Mouse (Mus musculus): Measurements from ENCODE around the gene Gga1.
A peak's percentile ranks its signal among the peaks of the same experiment; 100 is the strongest.
"Not testable (repeated sequence)": the region's sequence is repeated elsewhere in the genome, so short reads cannot be mapped to it uniquely, and the experiment has no call there.

Gga1 gene

GRCm38 (mm10) chr15:78845867-78846266, 31.1 kb upstream of the Gga1 start:
- no peak for DNase-seq

DNA sequence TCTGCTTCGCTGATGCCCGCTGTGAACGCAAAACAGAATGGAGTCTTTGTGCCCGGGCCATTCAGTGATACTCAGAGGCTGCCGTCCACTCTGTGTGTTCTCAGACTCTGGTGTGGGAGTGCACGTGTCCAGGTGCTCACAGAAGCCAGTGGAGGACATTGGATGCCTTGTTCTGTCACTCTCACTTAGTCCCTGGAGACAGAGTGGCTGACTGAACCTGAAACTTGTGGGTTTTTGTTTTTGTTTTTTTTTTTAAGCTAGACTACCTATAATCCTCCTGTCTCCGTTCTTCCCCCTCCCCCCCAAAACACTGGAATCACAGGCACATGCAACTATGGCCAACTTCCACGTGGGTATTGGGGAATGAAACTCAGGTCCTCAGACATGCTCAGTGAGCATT, 30.6 kb upstream of the Gga1 start:
- DNase-seq: no peak

DNA sequence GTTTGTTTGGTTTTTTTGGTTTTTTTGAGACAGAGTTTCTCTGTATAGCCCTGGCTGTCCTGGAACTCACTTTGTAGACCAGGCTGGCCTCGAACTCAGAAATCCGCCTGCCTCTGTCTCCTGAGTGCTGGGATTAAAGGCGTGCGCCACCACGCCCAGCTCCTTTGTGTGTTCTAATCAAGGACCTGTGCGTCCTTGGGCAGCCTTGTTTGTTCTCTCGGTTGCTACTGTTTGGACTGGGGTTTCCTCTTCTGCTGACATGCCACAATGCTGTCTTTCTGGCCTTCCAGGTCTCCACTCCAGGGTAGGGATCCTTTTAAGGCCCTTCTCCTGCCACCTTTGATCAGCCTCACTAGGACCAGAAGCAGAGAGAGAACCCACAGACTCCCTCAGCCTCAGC, 30.2 kb upstream of the Gga1 start:
- not testable (repeated sequence) for DNase-seq

- DNase-seq: peak; percentile 83
Observed at GRCm38 (mm10) chr15:78848467-78848866, 28.5 kb upstream of the Gga1 start.

GRCm38 (mm10) chr15:78849485-78849884, 27.5 kb upstream of the Gga1 start:
- no peak for DNase-seq

DNA sequence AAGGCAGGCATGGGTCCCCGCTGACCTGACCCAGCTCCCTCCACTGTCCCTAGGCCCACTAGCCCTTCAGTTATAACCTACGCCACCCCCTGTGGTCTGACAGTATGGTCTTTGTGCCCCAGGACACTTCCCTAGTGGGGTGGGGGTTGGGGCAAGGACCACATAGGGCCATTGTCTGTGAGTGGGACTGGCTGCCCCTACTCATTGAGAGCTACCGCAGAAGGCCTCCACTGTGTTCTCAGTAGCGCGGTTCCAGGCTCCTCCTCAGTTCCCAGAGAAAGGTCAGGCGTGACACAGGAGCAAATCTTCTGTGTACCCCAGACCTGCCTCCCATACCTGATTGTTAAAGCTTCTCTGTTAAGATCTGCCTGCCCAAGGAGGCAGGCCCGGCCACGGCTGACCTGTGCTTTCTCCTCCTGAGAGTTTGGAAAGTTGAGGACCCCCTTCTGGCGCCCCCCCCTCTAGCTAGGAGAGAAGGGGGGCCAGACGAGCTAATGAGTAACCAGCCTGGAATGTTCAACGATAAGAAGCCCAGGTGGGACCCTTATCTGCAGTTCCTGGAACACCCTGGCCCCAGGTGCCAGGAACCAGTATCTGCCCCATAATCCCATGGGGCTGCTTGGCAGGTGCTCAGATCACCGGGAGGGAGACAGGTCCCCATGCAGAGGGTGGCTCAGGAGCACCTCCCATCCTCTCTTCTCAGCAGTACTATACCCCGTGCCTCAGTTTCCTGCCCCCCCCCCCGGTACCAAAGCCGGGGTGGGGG, 26.7 kb upstream of the Gga1 start:
- DNase-seq: no peak

GRCm38 (mm10) chr15:78850944-78851343, 26.0 kb upstream of the Gga1 start:
- DNase-seq: no peak

DNA sequence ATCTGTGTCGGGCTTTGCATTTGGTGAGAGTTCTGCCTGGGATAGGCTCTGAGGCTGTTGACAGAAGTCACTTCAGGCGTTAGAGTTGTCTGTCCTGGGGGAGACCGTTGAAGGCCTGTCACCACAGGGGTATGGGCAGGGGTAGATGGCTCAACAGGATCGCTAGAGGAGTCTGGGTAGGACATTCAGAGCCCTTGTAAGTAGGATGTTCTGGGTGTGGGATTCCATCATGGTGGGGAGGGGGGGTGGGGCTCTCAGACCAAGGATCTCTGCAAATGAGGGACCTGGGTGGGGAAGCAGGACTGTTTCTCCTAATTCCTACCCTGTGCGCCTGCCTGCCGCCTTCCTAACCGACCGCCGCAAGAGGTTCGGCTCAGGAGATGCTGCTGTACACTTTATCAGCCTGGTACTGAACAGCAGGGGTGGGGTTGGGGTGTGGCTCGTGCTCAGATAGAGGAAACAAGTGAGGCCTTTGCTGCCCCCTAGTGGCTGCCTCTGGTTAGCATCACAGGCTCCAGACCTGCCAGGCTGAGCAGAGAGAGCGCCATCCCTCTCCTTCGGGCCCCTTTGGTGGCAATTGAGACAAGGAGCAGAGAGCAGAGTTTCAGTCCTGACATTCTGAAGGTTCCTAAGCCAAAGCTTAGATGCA, 25.4 kb upstream of the Gga1 start:
- peak; percentile 95 for DNase-seq

DNA sequence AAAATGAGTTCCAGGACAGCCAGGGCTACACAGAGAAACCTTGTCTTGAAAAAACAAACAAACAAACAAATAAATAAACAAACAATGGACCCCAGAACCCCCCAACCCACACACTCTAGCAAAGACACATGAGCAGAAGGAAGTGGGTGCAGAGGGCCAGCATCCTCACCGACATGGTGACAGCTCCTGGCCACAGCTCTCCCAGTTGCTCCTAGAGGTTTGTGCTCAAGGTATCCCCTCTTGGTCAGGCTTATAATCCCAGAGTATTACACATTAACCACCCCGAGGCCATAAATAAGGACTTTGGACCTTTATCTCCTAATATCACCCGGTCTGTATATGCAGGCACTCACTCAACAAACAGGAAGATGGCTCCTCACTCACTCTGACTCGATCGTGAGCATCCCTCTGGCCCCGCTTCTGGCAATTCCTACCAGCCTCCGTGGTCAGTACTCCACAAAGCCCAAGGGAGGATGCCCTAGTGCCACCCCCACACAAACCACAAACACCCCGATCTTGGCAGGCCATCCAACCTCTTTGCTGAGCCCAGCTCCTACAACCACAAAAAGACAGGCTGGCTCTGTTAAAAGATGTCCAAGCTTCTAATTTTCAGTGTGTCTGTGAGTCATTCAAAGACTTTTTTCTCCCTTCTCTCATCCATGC, 21.6 kb upstream of the Gga1 start, which contains the start of gene Lgals2:
Gene Lgals2, minus strand, starts transcription at position 227 of the 663 bp plus-strand sequence.
- no peak for DNase-seq

- no peak for DNase-seq
Observed at GRCm38 (mm10) chr15:78857009-78857408, 20.0 kb upstream of the Gga1 start.

DNA sequence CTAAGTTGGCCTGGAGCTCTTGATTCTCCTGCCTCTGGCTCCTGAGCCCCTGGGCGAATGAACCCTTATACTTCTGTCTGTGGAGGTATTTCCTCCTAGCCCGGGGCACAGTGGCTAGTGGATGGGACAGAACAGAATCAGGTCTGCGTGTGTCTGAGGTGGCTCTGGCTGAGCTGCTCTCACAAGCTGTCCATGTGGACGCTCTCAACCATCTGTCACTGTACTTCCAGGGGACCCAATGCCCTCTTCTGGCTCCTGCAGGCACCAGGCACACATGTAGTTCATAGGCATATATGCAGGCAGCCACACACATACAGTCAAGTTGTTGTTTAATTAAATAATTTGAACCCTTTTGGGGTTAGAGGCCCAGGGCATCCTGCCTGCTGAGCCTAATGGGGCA, 17.7 kb upstream of the Gga1 start:
- no peak for DNase-seq

DNA sequence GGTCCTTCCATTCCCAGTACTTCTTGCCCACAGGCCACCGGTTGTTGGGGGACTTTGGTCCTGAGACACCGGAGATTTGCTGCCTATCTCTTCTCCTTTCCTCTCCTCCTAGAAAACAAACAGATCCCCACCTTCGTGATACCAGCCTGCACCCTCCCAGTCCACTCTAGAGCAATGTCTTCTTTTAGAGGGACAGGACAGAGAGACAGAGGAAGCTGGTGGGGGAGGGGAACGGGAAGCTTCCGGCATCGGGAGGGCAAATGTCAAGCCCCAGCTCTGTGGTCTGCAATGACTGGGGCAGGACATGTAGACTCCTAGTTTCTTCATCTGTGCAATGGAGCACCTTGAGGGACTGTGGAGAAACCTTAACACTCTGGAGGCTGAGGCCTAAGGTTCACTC, 17.3 kb upstream of the Gga1 start:
- DNase-seq: no peak

GRCm38 (mm10) chr15:78862280-78862679, 14.7 kb upstream of the Gga1 start:
- DNase-seq: no peak

DNA sequence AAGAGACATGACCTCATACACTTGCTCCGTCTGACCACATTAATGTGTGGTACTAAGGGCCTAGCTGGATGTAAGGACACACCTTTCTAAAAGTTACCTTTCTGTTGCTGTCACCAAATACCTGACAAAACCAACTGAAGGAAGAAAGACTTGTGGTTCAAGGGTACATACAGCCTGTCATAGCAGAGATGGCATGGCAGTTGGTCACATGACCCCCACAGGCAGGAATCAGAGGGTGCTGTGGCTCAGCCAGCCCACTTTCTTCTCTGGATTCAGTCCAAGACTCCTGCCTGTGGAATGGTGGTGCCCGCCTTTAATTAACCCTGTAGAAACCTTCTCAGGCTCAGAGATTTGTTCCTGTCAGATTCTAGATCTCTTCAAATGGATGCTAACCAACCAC, 13.8 kb upstream of the Gga1 start:
- DNase-seq: no peak

- no peak for DNase-seq
Observed at GRCm38 (mm10) chr15:78863852-78864253, 13.1 kb upstream of the Gga1 start.

- no peak for DNase-seq
Observed at GRCm38 (mm10) chr15:78868398-78868797, 8.6 kb upstream of the Gga1 start.

DNA sequence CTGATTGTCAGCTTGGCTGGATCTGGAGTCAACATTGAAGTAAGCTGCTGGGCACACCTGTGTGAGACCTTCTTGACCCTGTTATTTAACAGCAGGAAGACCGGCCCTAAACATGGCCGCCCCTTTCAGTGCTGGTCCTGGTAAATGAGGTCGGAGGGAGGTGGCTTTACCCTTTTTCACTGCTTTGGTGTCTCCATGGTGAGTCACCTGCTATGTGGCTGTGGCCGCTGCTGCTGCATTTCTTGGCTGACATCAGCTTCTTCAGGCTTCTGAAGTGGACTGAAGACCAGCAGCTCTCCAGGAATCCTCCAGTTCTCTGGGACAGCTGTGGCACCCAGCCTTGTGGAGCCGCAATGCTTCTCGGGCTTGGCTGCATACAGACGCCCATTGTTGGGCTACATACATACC, 8.2 kb upstream of the Gga1 start:
- no peak for DNase-seq

DNA sequence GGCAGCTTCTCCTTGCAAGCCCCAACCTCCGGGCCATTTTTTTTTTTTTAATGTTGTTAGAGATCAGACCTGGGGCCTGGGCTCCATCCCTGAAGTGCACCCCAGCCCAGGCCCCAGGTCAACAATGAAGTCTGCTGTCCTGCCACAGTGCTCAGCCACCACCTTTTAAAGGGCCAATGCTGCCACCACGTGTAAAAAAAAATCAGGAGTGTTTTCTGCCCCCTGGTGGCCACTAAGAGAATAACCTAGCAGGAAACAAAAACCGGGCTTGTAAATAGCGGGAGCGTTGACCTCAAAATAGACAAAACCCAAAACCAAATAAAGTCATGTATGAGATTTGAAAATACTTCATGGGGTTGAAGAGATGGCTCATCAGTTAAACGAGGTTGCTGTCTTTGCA, 7.2 kb upstream of the Gga1 start:
- no peak for DNase-seq

- no peak for DNase-seq
Observed at GRCm38 (mm10) chr15:78872021-78872608, 4.9 kb upstream of the Gga1 start.

DNA sequence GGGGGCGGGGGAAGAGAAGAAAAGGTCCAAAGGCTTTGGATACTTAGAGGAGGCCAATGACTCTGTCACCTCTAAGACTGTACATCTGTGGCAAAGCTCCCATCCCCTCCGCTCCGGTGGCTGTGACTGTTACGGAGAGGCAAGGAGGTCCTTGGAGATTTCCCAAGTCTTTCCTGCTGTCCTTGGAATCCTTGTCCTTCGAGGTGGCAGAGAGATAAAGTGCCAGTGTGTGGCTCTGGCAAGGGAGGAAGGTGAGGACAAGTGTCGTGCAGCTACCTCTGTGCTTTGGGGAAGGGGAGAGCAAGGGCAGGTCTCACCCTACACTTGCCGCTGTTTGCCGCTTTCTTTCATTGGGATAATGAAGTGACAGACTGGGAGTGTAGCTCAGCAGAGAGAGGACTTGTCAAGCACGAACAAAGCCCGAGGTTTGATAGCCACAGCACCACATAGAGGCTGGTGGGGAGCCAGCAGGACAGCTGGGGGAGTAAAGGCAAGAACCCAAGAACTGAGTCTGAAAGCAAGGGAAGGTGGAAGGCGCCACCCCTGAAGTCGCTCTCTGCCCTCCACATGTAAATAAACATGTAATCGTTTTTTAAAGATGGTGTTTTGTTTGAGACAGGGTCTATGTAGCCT, 3.1 kb upstream of the Gga1 start:
- DNase-seq: no peak

DNA sequence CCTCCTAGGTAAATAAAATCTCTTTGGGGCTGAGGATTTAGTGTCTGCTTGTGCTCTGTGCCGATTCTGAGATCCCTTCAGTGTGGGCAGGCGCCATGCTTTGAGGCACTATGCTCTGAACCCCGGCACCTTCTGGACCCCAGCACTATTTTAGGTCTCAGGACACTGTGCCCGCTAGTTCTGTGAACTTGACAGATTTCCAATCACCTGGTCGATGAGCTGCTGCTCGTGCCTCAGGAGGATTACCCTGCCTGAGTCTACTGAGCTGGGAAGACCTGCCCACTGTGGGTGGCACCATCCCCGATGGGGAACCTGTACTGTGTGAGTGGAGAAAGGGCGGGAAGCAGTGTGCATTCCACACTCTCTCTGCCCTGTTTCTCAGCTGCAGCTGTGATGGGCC, 2.0 kb upstream of the Gga1 start:
- DNase-seq: no peak

DNA sequence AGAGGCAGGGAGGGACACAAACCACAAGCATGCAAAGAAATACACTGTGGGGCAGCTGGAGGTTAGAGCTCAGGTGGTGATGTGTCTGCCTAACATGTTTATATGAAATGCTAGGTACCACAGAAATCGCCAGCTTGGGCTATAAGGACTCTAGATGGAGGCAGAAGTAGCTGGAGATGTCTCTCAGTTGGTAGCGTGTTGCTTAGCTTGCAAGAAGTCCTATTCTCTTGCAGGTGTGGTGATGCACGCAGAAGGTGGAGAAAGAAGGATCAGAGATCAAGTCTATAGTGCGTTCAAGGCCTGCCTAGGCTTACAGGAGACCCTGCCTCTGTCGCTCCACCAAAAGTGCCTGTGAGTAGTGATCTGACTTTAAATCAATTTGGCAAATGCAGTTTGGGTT, 1.5 kb upstream of the Gga1 start:
- no peak for DNase-seq

- peak; percentile 84 for DNase-seq
Observed at GRCm38 (mm10) chr15:78876258-78876696, 713 bp upstream of the Gga1 start.

All from right cerebral cortex, postnatal 14 days (tissue).